Mouse (Mus musculus) layer of hippocampus, adult 8-10 months (tissue): Measurements from ENCODE around the gene Fryl. TPM values are rescaled to one million over a fixed set of nuclear protein-coding genes. Genes with fewer than 3 reads are reported as not detected.

ENCODE experiments used
- DNase-seq, 2 experiments: peaks; one replicate each; pipeline ENCODE4 v3.0.0; 2022; ENCODE audit warnings: low spot score in 2 of 2
- total RNA-seq, 4 experiments: library from RNA; stranded (reverse); gene quantifications; 2 replicates each; pipeline ENCODE4 v1.2.4; 2022

Gene Fryl
- total RNA-seq, 4 experiments from 2014 or later = 72.2 to 96.1 (median 73.9) TPM

DNA sequence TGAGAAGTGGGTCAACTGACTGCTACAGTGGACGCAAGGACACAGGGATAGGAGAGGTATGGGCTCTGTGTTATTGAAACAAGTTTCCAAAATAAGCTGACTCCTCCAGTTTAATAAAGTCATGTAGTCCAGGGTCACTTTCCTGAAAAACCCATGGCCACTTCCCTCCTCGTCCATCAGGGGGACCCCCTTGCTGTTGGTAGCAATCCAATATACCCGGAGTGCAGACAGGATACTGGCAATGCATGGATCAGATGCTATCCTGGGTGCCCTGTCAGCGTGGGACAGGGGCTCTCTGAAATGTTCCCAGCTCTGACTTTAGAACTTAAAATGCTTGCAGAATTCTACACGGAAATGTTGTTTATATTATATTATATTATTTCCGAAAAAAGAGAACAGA lies 34.0 kb downstream of the Fryl start:
- DNase-seq = no peak

- no peak for DNase-seq
Observed at GRCm38 (mm10) chr5:73221826-73222225, 34.6 kb downstream of the Fryl start.

- no peak for DNase-seq
Observed at GRCm38 (mm10) chr5:73219716-73220115, 36.7 kb downstream of the Fryl start.

GRCm38 (mm10) chr5:73218065-73218464 lies 38.4 kb downstream of the Fryl start:
- DNase-seq = no peak

- no peak for DNase-seq
Observed at GRCm38 (mm10) chr5:73217116-73217515, 39.3 kb downstream of the Fryl start.

DNA sequence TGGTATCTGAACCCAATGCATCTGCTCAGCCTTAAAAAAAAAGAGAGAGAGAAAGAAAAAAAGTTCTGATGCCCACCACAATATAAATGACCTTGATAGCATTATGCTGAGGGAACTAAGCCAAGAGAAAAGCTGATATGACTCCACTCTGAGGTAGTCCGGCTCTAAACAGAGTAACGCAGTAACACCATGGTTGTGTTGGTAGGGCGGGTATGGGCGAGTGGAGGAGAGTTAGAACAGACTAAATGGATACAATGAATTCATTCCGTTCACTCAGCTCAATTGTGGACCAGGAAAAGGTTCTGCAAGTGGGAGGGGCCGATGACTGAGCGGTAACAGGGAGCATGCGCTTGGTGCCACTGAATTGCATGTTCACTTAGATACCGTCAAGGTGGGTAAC lies 40.4 kb downstream of the Fryl start:
- no peak for DNase-seq

- DNase-seq = no peak
Observed at GRCm38 (mm10) chr5:73212446-73212845, 44.0 kb downstream of the Fryl start.

DNA sequence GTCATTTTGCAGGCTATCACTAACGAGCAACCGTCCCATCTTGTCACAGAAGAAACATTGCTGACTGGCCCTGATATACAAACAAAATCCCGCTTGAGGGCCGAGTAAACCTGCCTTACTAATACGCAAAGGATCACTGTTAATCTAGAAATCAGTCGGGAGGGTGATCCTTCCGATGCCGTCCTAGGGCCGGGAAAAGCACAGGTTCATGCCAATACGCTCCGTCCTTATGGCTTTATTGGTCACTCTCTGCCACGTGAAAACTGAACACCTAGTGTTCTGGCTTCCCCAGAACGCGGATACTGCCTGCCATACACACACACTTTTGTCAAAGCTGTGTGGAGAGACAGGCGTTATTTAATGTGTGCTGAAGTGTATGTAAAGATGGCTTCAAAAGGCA lies 44.5 kb downstream of the Fryl start:
- DNase-seq = no peak

GRCm38 (mm10) chr5:73210971-73211315 lies 45.5 kb downstream of the Fryl start:
- DNase-seq = no peak

- no peak for DNase-seq
Observed at GRCm38 (mm10) chr5:73210127-73210970, 46.1 kb downstream of the Fryl start.

GRCm38 (mm10) chr5:73209201-73210096 lies 47.0 kb downstream of the Fryl start:
- DNase-seq = no peak

DNA sequence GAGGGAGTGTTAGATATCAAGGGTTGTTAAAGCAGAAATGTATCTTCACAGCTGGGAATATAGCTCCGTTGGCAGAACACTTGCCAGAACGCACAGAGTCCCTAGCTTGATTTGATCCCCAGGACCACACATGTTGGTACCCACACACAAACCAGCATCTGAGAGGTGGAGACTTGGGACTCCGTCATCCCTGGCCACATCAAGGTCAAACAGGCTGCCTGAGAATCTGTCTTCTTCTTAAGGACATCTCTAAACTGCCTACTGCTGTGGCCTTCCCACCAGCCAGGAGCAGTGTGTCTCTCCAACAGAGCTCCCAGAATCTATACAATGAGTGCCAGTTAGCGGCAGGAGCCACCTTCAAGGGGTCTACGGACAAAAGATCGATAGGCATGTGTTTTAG lies 47.8 kb downstream of the Fryl start:
- no peak for DNase-seq

- no peak for DNase-seq
Observed at GRCm38 (mm10) chr5:73206722-73207121, 49.7 kb downstream of the Fryl start.

DNA sequence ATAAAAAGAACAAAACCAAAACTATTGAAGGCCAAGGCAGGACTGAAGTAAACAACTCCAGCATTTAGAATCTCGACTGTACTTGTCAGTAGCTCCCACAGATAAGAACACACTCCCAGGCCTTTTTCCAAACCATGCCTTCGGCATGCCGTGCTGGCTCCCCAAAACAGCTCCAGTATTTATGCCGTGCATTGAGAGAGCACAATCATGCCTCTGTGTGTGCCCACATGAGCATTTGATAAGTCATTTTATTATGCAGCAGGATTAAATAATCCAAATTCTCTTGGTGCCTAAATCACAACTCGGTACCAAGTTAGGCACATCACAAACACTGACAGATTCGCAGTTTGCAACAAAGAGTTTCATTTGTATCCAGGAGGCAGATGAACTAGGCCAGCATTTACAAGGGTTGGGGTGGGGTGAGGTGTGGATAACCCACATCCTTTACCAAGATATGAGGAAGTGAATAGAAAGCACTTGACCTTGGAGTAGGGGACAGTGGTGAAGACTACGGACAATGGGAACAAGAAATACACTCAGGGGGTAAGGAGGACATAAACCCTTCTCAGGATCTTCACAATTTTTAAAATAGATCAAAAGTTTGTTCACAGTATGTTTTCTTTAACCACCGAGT lies 50.3 kb downstream of the Fryl start:
- DNase-seq = no peak

- DNase-seq = no peak
Observed at GRCm38 (mm10) chr5:73205050-73205449, 51.4 kb downstream of the Fryl start.

DNA sequence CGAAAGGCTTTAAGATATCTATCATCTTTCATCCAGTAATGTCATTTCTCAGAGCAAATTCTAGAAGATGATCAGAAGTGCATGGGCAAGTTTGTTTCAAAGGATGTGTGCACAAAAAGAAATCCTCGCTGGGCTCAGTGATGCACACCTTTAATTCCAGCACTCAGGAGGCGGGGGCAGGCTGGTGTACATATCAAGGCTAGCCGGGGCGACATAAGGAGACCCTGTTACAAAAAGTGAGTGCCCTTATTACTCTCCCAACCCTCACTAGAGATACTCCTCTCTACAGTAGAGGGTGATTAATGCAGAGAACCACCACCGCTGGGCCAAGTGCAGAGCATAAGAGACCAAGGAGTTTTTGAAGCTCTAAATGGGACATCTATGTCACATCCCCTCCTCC lies 53.9 kb downstream of the Fryl start:
- no peak for DNase-seq

- no peak for DNase-seq
Observed at GRCm38 (mm10) chr5:73202077-73202476, 54.3 kb downstream of the Fryl start.

DNA sequence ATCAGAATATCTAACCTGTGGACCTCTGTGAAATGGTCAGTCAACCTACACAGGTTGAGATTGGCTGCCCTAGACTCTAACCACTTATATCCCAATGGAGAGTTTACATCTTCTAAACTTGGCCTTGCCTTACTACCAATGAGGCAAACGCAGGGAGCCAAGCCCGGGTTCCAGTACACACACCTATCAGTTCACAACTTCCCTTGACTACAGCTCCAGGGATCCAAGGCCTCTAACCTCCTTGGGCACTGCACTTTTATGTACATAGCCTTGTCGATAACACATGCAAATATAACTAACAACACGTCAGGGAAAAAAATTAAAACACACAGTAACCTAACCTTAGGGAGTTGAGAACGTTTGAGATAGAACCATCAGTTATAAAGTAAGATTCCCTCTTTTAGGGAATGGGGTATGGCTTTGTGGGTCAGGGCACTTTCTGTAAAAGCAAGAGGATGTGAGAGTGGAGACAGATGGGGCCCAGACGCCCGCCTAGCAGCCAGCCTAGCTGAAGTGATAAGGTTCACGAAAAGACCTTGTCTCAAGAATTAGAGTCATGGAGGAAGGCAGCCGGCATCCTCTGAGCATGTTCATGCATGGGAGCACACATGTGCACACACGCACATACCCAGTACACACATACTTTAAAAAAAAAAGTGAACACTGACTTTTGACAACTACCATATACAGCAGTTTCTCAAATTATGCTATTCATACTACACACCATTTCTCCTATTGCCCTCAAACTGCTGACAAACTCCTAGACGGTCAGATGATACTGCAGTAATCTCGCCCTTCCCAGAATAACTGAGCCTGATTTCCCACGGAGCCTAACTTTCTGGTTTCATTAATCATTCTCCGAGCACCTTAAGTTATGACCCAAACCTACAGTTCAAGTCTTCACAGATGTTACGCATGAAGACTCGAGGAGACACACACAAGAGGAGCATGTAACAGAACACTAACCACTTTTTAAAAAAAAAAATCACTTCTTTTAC lies 55.7 kb downstream of the Fryl start:
- no peak for DNase-seq

DNA sequence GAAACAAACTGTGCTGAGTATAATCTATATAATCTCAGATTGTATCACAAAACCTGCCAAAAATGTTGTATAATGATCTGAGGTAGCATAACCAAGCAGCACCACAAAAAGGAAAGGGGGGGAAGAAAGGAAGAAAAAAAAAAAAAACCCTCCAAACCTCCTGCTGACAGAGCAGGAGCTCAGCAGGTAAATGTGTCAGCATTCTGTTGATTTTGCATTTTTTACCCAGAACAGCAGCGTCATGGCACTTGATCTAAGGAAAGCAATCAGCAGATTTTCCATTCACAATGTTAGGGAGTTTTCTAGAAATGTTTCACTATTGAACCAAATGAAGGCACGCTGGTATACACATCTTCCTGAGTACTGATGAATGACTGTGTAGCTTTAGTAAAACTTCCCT lies 56.8 kb downstream of the Fryl start:
- no peak for DNase-seq

GRCm38 (mm10) chr5:73198690-73199089 lies 57.7 kb downstream of the Fryl start:
- no peak for DNase-seq

DNA sequence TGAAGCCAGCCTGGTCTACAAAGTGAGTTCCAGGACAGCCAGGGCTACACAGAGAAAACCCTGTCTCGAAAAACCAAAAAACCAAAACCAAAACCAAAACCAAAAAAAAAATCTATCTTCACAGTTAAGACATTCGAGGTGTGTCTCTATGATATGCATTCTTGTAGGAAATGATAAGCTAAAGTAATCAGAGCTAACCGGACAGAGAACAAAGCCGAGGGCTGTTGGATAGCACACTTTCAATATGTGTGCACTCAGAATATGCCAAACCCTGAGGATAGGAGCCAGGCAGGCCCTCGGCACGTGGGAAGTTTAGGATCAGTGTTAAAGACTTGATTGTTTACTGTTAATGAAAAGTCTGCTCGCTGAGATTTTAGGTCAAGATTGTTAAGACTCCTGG lies 58.6 kb downstream of the Fryl start:
- no peak for DNase-seq
